ENCODE assay signal across 12 mouse cellular contexts in the genomic region with DNA sequence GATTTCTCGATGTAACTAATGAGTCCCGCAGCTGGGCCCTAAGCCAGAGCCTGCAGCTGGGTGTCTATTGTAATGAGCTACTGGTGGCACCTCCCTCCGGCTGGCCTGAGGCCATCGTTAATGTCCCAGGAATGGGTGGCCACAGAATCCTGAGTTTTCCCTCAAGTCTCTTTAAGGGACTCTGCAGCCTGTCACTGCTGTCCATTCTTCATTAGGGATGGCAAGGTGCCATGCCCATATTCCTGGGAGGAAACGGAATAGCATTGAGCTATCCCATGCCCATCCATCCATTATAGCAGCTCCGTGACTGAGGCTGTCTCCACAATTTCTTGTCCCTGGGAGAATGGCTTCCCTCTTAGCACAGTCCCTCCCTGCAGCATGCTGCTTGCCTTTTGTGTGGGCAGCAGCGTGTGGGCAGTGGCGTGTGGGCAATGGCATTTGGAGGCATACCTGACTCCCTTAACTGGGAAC.
DNase-seq lines count a peak whose midpoint lies in the region; ATAC-seq and TF ChIP-seq lines count a peak whose summit lies in the region.
"Had no signal": no experiment of that assay in that cellular context is flagged by ENCODE, and none has a peak within 500 bp of the region (broad histone marks: within the 10 kb centered on the region; RNA-seq: fewer than 3 reads in every experiment).

No protein-coding gene starts in this region.

- WGBS in forebrain, postnatal 0 days = 22% methylated on average over 8 of the region's 8 CpGs
- WGBS in hindbrain, postnatal 0 days = 28% methylated on average over 8 of the region's 8 CpGs

- TF ChIP-seq CTCF in layer of hippocampus, adult 2 months (conservative IDR thresholded peaks at IDR 0.05) = no peak
- TF ChIP-seq CTCF in forebrain, postnatal 0 days (IDR thresholded peaks at IDR 0.05; ENCODE audit: low read depth) = no peak
- TF ChIP-seq CTCF in hindbrain, postnatal 0 days (IDR thresholded peaks at IDR 0.05; ENCODE audit: low read depth) = no peak

- no peaks in the 10 kb centered on the region for H3K27me3 ChIP-seq in forebrain, postnatal 0 days (ENCODE audit: insufficient read depth, low read length)
- H3K27me3 ChIP-seq in hindbrain, postnatal 0 days (ENCODE audit: insufficient read depth, low read length) = no peaks in the 10 kb centered on the region
- H3K27me3 ChIP-seq: midbrain, embryonic 12.5 days had no signal

- H3K4me2 ChIP-seq in forebrain, postnatal 0 days (ENCODE audit: low read depth) = no peak overlapping the region
- H3K4me2 ChIP-seq in hindbrain, postnatal 0 days (ENCODE audit: low read depth, low read length) = no peak overlapping the region
- H3K4me2 ChIP-seq: heart, embryonic 11.5 days; midbrain, embryonic 12.5 days had no signal

- no peak for DNase-seq in layer of hippocampus, adult 2 months (ENCODE audit: low spot score in 2 of 2)
- no peak for DNase-seq in layer of hippocampus, adult 9-10 months (ENCODE audit: low spot score)
- peak; percentile 65 for DNase-seq in forebrain, postnatal 0 days
- DNase-seq in hindbrain, postnatal 0 days (ENCODE audit: low spot score) = peak; percentile 54
- DNase-seq in right cerebral cortex, adult 2 months (ENCODE audit: low spot score in 2 of 2) = peak; percentile 71 to 76
- no peak for DNase-seq in thymus, postnatal 14 days
- no peak for DNase-seq in ovary, adult 18-20 months (ENCODE audit: low spot score)
- DNase-seq: kidney, adult 11 months; liver, postnatal 0 days had no signal

- H3K36me3 ChIP-seq in forebrain, postnatal 0 days (ENCODE audit: insufficient read depth) = peaks cover 6% of the 10 kb centered on the region; the same call in 1 of the 2 replicates
- H3K36me3 ChIP-seq in hindbrain, postnatal 0 days (ENCODE audit: insufficient read depth, low read length) = no peaks in the 10 kb centered on the region
- H3K36me3 ChIP-seq: limb, embryonic 10.5 days; midbrain, embryonic 12.5 days had no signal

- no peaks in the 10 kb centered on the region for H3K4me1 ChIP-seq in forebrain, postnatal 0 days (ENCODE audit: insufficient read depth)
- H3K4me1 ChIP-seq in hindbrain, postnatal 0 days (ENCODE audit: insufficient read depth, low read length) = peaks cover 9% of the 10 kb centered on the region

- peak overlapping the region; percentile 88; the same call in 1 of the 2 replicates for H3K27ac ChIP-seq in layer of hippocampus, adult 2 months
- H3K27ac ChIP-seq in forebrain, postnatal 0 days (ENCODE audit: low read depth, low read length) = 0 out of 2 replicates have a peak overlapping the region, but pooled peaks have one; percentile 58
- H3K27ac ChIP-seq in hindbrain, postnatal 0 days = no peak overlapping the region
- H3K27ac ChIP-seq: limb, embryonic 10.5 days; midbrain, embryonic 12.5 days had no signal

- H3K9me3 ChIP-seq in forebrain, postnatal 0 days (ENCODE audit: low read length) = no peaks in the 10 kb centered on the region
- H3K9me3 ChIP-seq in hindbrain, postnatal 0 days (ENCODE audit: low read length) = no peaks in the 10 kb centered on the region
- H3K9me3 ChIP-seq: limb, embryonic 10.5 days; midbrain, embryonic 12.5 days had no signal

- no peak overlapping the region for H3K4me3 ChIP-seq in layer of hippocampus, adult 2 months
- no peak overlapping the region for H3K4me3 ChIP-seq in forebrain, postnatal 0 days (ENCODE audit: low read depth, low read length)
- H3K4me3 ChIP-seq in hindbrain, postnatal 0 days (ENCODE audit: low read length) = no peak overlapping the region
- H3K4me3 ChIP-seq: limb, embryonic 10.5 days; midbrain, embryonic 12.5 days had no signal

- no peak overlapping the region for H3K9ac ChIP-seq in forebrain, postnatal 0 days
- H3K9ac ChIP-seq in hindbrain, postnatal 0 days (replicated peaks; ENCODE audit: low read length) = no peak overlapping the region
- H3K9ac ChIP-seq: liver, postnatal 0 days; midbrain, embryonic 12.5 days had no signal

- peak; percentile 32; the same call in 1 of the 2 replicates for ATAC-seq in forebrain, postnatal 0 days
- ATAC-seq in hindbrain, postnatal 0 days = 0 out of 2 replicates have a peak, but pooled peaks have one; percentile 8
- ATAC-seq: liver, postnatal 0 days had no signal

Comparison
In these comparisons a context has a peak if more than half of its experiments do, and no peak if none do; other contexts are left out.
1. DNase-seq: peak in forebrain, postnatal 0 days (single experiment), hindbrain, postnatal 0 days (single experiment) and right cerebral cortex, adult 2 months (2 of 2); none in layer of hippocampus, adult 2 months (0 of 2), layer of hippocampus, adult 9-10 months (single experiment), thymus, postnatal 14 days (single experiment) and ovary, adult 18-20 months (single experiment).